ENCODE assay signal across 14 mouse cellular contexts in genomic region chr2:128136769-128137433, GRCm38 (mm10). TPM values are rescaled to one million over a fixed set of nuclear protein-coding genes. Genes with fewer than 3 reads are reported as not detected.
DNase-seq lines count a peak whose midpoint lies in the region; ATAC-seq and TF ChIP-seq lines count a peak whose summit lies in the region.
"Had no signal": no experiment of that assay in that cellular context is flagged by ENCODE, and none has a peak within 500 bp of the region (broad histone marks: within the 10 kb centered on the region; RNA-seq: fewer than 3 reads in every experiment).

No protein-coding gene starts in this region.

- no peaks in the 10 kb centered on the region for H3K36me3 ChIP-seq in liver, adult 2 months (ENCODE audit: control insufficient read depth, insufficient read depth, low read length)
- peaks cover 9% of the 10 kb centered on the region; the same call in 1 of the 2 replicates for H3K36me3 ChIP-seq in liver, embryonic 11.5 days (ENCODE audit: control insufficient read depth, insufficient read depth, low read length)
- H3K36me3 ChIP-seq in liver, postnatal 0 days (replicated peaks; ENCODE audit: insufficient read depth, low read length) = peaks cover 18% of the 10 kb centered on the region

- no peak for TF ChIP-seq CTCF in liver, adult 2 months (IDR thresholded peaks at IDR 0.05; ENCODE audit: low read depth, low read length)
- no peak for TF ChIP-seq CTCF in liver, postnatal 0 days (IDR thresholded peaks at IDR 0.05; ENCODE audit: low read depth)

- TF ChIP-seq EP300 in liver, postnatal 0 days (IDR thresholded peaks at IDR 0.05; ENCODE audit: low read depth) = no peak

- no peak overlapping the region for H3K4me2 ChIP-seq in liver, embryonic 11.5 days
- peak overlapping the region; percentile 40 for H3K4me2 ChIP-seq in liver, postnatal 0 days (ENCODE audit: low read depth, low read length)
- H3K4me2 ChIP-seq: neural tube, embryonic 13.5 days had no signal

- peak; percentile 94 for DNase-seq in heart, adult 11 months
- DNase-seq in heart, postnatal 14 days = no peak
- peak; percentile 70 for DNase-seq in liver, adult 2 months (ENCODE audit: extremely low read depth, low read depth, low spot score)
- no peak for DNase-seq in liver, embryonic 11.5 days (ENCODE audit: low spot score)
- peak; percentile 59 for DNase-seq in adrenal gland, postnatal 14 days
- DNase-seq in liver, postnatal 0 days = peak; percentile 48
- no peak for DNase-seq in frontal cortex, postnatal 36 days (ENCODE audit: low spot score in 2 of 2)
- no peak for DNase-seq in testis, postnatal 14 days (ENCODE audit: low spot score)
- DNase-seq: cerebellum, postnatal 14 days had no signal

- H3K27ac ChIP-seq in liver, adult 2 months (replicated peaks; ENCODE audit: insufficient read depth, low read depth, low read length) = no peak overlapping the region
- H3K27ac ChIP-seq in liver, embryonic 11.5 days (ENCODE audit: low read depth, low read length) = no peak overlapping the region
- peak overlapping the region; percentile 70 for H3K27ac ChIP-seq in liver, postnatal 0 days (ENCODE audit: low read depth)
- H3K27ac ChIP-seq: kidney, postnatal 0 days; limb, embryonic 13.5 days; neural tube, embryonic 13.5 days had no signal

- no peaks in the 10 kb centered on the region for H3K9me3 ChIP-seq in liver, embryonic 11.5 days (ENCODE audit: control insufficient read depth, low read length)
- no peaks in the 10 kb centered on the region for H3K9me3 ChIP-seq in liver, postnatal 0 days (ENCODE audit: low read length)
- H3K9me3 ChIP-seq: limb, embryonic 13.5 days; megakaryocyte, embryonic 14.5 days; neural tube, embryonic 13.5 days had no signal

- no peaks in the 10 kb centered on the region for H3K79me2 ChIP-seq in liver, adult 2 months (ENCODE audit: control insufficient read depth, insufficient read depth, low read length)

- TF ChIP-seq POLR2A in liver, adult 2 months (IDR thresholded peaks at IDR 0.05; ENCODE audit: extremely low read depth, insufficient read depth, low read length) = no peak

- no peak for ATAC-seq in liver, embryonic 11.5 days (replicated peaks; ENCODE audit: low FRiP score)
- peak; percentile 84 for ATAC-seq in liver, postnatal 0 days
- ATAC-seq: forebrain, embryonic 14.5 days had no signal

- H3K9ac ChIP-seq in liver, adult 2 months (ENCODE audit: low read depth, low read length) = no peak overlapping the region
- H3K9ac ChIP-seq in liver, embryonic 11.5 days (ENCODE audit: low read depth, low read length) = no peak overlapping the region
- H3K9ac ChIP-seq in liver, postnatal 0 days (replicated peaks) = no peak overlapping the region
- H3K9ac ChIP-seq: limb, embryonic 13.5 days; neural tube, embryonic 13.5 days had no signal

- intact Hi-C loops in heart, postnatal 14 days (cut with DNase I) = no loop called here

- H3K4me3 ChIP-seq in liver, adult 2 months (ENCODE audit: insufficient read depth, low read depth, low read length) = no peak overlapping the region
- H3K4me3 ChIP-seq in liver, embryonic 11.5 days (ENCODE audit: low read depth, low read length) = no peak overlapping the region
- no peak overlapping the region for H3K4me3 ChIP-seq in liver, postnatal 0 days (ENCODE audit: low read depth, low read length)
- H3K4me3 ChIP-seq: limb, embryonic 13.5 days; megakaryocyte, embryonic 14.5 days; neural tube, embryonic 13.5 days had no signal

- WGBS in liver, adult 2 months = 37% methylated on average over 16 of the region's 16 CpGs
- 83% methylated on average over 16 of the region's 16 CpGs for WGBS in liver, embryonic 11.5 days
- 56% methylated on average over 16 of the region's 16 CpGs for WGBS in liver, postnatal 0 days (ENCODE audit: insufficient replicate concordance)

- H3K27me3 ChIP-seq in liver, adult 2 months (ENCODE audit: control insufficient read depth, insufficient read depth, low read length) = no peaks in the 10 kb centered on the region
- H3K27me3 ChIP-seq in liver, embryonic 11.5 days (replicated peaks; ENCODE audit: control insufficient read depth, insufficient read depth, low read length) = no peaks in the 10 kb centered on the region
- H3K27me3 ChIP-seq in liver, postnatal 0 days (ENCODE audit: insufficient read depth, low read length) = no peaks in the 10 kb centered on the region
- H3K27me3 ChIP-seq: limb, embryonic 13.5 days; neural tube, embryonic 13.5 days had no signal

- peaks cover 7% of the 10 kb centered on the region for H3K4me1 ChIP-seq in liver, adult 2 months (ENCODE audit: control insufficient read depth, insufficient read depth, low read length)
- 0 out of 2 replicates have a peak, but pooled peaks cover 2% of the 10 kb centered on the region for H3K4me1 ChIP-seq in liver, embryonic 11.5 days (replicated peaks; ENCODE audit: control insufficient read depth, insufficient read depth, low read length)
- H3K4me1 ChIP-seq in liver, postnatal 0 days (ENCODE audit: insufficient read depth) = peaks cover 36% of the 10 kb centered on the region

RNA-seq across cellular contexts. Expression of gene Bcl2l11, which starts 11.1 kb away (rescaled TPM):
- total RNA-seq in heart, postnatal 14 days (2021) = 10 to 100 TPM; 16.5 to 19.7 TPM
- total RNA-seq in liver, adult 2 months (2014; rRNA removed) = 4.0 and 7.0 TPM in 2 replicates
- polyA plus RNA-seq in liver, adult 2 months (2012; rRNA removed) = 2.7 and 2.8 TPM in 2 replicates
- 15.1 and 15.3 TPM in 2 replicates for polyA plus RNA-seq in liver, embryonic 11.5 days (2014; fragmentation: Nextera tagmentation; extraction: Ambion mirVana)
- 27.0 and 34.8 TPM in 2 replicates for total RNA-seq in adrenal gland, postnatal 14 days (2021)
- 6.4 and 6.5 TPM in 2 replicates for polyA plus RNA-seq in liver, postnatal 0 days (2015; fragmentation: Nextera tagmentation; extraction: Ambion mirVana)

Comparison
In these comparisons a context has a peak if more than half of its experiments do, and no peak if none do; other contexts are left out.
1. DNase-seq: peak in heart, adult 11 months (single experiment), liver, adult 2 months (single experiment), adrenal gland, postnatal 14 days (single experiment) and liver, postnatal 0 days (single experiment); none in heart, postnatal 14 days (0 of 2), liver, embryonic 11.5 days (single experiment), frontal cortex, postnatal 36 days (0 of 2) and testis, postnatal 14 days (single experiment).